Mouse (Mus musculus) kidney, postnatal 4 days (tissue): ENCODE measurements around the gene Heatr3.

Source experiments
- DNase-seq, 2 experiments: peaks; one replicate each; pipeline ENCODE4 v3.0.0; 2021; ENCODE audit warnings: mixed read lengths in 2 of 2

Heatr3 gene

GRCm38 (mm10) chr8:88197328-88197727 is 59.7 kb downstream of the Heatr3 start:
- no peak for DNase-seq

GRCm38 (mm10) chr8:88198551-88198944 is 60.9 kb downstream of the Heatr3 start:
- DNase-seq, result no peak

GRCm38 (mm10) chr8:88198945-88199571 is 61.4 kb downstream of the Heatr3 start, which contains the start of gene Tent4b:
TSS of gene Tent4b (plus strand) at chr8:88199213.
- DNase-seq, result peak; percentile 94 to 96

- DNase-seq, result peak; percentile 57 to 68
These were observed 62.3 kb downstream of the Heatr3 start for GRCm38 (mm10) chr8:88199700-88200601.

- no peak for DNase-seq
These were observed 63.3 kb downstream of the Heatr3 start for GRCm38 (mm10) chr8:88200724-88201495.

GRCm38 (mm10) chr8:88201641-88202040 is 64.0 kb downstream of the Heatr3 start:
- DNase-seq, result no peak

GRCm38 (mm10) chr8:88206016-88206415 is 68.4 kb downstream of the Heatr3 start:
- no peak for DNase-seq

GRCm38 (mm10) chr8:88207121-88207821 is 69.6 kb downstream of the Heatr3 start:
- no peak for DNase-seq

GRCm38 (mm10) chr8:88209930-88210827 is 72.5 kb downstream of the Heatr3 start:
- peak in 1 of 2 experiments; percentile 18 for DNase-seq

GRCm38 (mm10) chr8:88221353-88221752 is 83.7 kb downstream of the Heatr3 start:
- peak; percentile 31 to 43 for DNase-seq
